Mouse (Mus musculus) forebrain, embryonic 11.5 days (tissue): ENCODE measurements around the gene Fam84b. TPM values are rescaled to one million over a fixed set of nuclear protein-coding genes. Genes with fewer than 3 reads are reported as not detected.

Experiments
- ATAC-seq: fragments of 200-750 bp; cut with Nextera tagmentation; replicated peaks from 2 replicates; pipeline ENCODE4 v1.8.0; 2017; ENCODE audit warnings: moderate TSS enrichment; ENCODE audit not compliant: low FRiP score
- DNase-seq: peaks from one replicate; pipeline ENCODE4 v3.0.0-alpha.2; 2017; ENCODE audit warnings: low spot score
- H3K27ac ChIP-seq: fragments of 300-500 bp; sonication (generic); 2 replicates; pipeline ENCODE4 v1.5.1; 2014; ENCODE audit warnings: low read depth, low read length
- H3K27me3 ChIP-seq: fragments of 300-500 bp; sonication (generic); 2 replicates; pipeline ENCODE4 v1.6.1; 2014; ENCODE audit warnings: mild to moderate bottlenecking, low read length, mixed read lengths; ENCODE audit not compliant: control insufficient read depth, insufficient read depth
- H3K36me3 ChIP-seq: fragments of 300-500 bp; sonication (generic); 2 replicates; pipeline ENCODE4 v1.6.1; 2014; ENCODE audit warnings: mild to moderate bottlenecking, low read length, moderate library complexity, mixed read lengths; ENCODE audit not compliant: control insufficient read depth, insufficient read depth
- H3K4me1 ChIP-seq: fragments of 300-500 bp; sonication (generic); replicated peaks from 2 replicates; pipeline ENCODE4 v1.6.1; 2014; ENCODE audit warnings: low read length, mixed read lengths; ENCODE audit not compliant: control insufficient read depth, insufficient read depth
- H3K4me2 ChIP-seq: fragments of 300-500 bp; sonication (generic); 2 replicates; pipeline ENCODE4 v1.6.1; 2014; ENCODE audit warnings: low read depth, mild to moderate bottlenecking, low read length, moderate library complexity, mixed read lengths; ENCODE audit not compliant: severe bottlenecking
- H3K4me3 ChIP-seq: fragments of 300-500 bp; sonication (generic); 2 replicates; pipeline ENCODE4 v1.5.1; 2014; ENCODE audit warnings: low read depth, low read length
- H3K9ac ChIP-seq: fragments of 300-500 bp; sonication (generic); 2 replicates; pipeline ENCODE4 v1.6.1; 2014; ENCODE audit warnings: low read length
- H3K9me3 ChIP-seq: fragments of 300-500 bp; sonication (generic); 2 replicates; pipeline ENCODE4 v1.6.1; 2016; ENCODE audit warnings: low read length, mixed read lengths; ENCODE audit not compliant: control insufficient read depth
- WGBS: fragments of 180-500 bp; shearing (Covaris S2); extraction: QIAGEN DNeasy Blood & Tissue Kit; methylation state at CpG from one replicate; pipeline ENCODE4 v1.1.7; 2014; 5-methylcytosine and 5-hydroxymethylcytosine counted together
- polyA plus RNA-seq: library from polyadenylated mRNA; unstranded; fragments of >200 nt; fragmentation: Nextera tagmentation; extraction: Ambion mirVana; gene quantifications from 2 replicates; pipeline ENCODE4 v1.2.1, GENCODE M21; 2014

The Fam84b gene
- polyA plus RNA-seq, 1 experiment from 2014 or later: 24.9 TPM

GRCm38 (mm10) chr15:60783761-60784160, 69.8 kb downstream of the Fam84b start:
- DNase-seq (no peak), ATAC-seq (no peak)

GRCm38 (mm10) chr15:60779531-60779973, 74.0 kb downstream of the Fam84b start:
- WGBS: 88% methylated on average over 1 of the region's 1 CpGs
- H3K4me2 ChIP-seq: no peak overlapping the region
- ATAC-seq (no peak), DNase-seq (no peak)
- no peaks in the 10 kb centered on the region for H3K27me3 ChIP-seq
- no peak overlapping the region for H3K9ac ChIP-seq
- H3K9me3 ChIP-seq: no peaks in the 10 kb centered on the region
- H3K4me1 ChIP-seq: no peaks in the 10 kb centered on the region
- H3K36me3 ChIP-seq: no peaks in the 10 kb centered on the region
- H3K27ac ChIP-seq: no peak overlapping the region
- no peak overlapping the region for H3K4me3 ChIP-seq

More at GRCm38 (mm10) chr15:60783761-60784160, 69.8 kb downstream of the Fam84b start:
- H3K9me3 ChIP-seq: no peaks in the 10 kb centered on the region
- H3K9ac ChIP-seq: no peak overlapping the region
- H3K4me2 ChIP-seq: no peak overlapping the region
- H3K27ac ChIP-seq: no peak overlapping the region
- WGBS: 82% methylated on average over 2 of the region's 2 CpGs
- H3K27me3 ChIP-seq: no peaks in the 10 kb centered on the region
- no peak overlapping the region for H3K4me3 ChIP-seq
- H3K36me3 ChIP-seq: no peaks in the 10 kb centered on the region
- no peaks in the 10 kb centered on the region for H3K4me1 ChIP-seq

GRCm38 (mm10) chr15:60779063-60779462, 74.5 kb downstream of the Fam84b start:
- Histone ChIP-seq H3K36me3 (no peaks in the 10 kb centered on the region), H3K9me3 (no peaks in the 10 kb centered on the region), H3K4me2 (no peak overlapping the region), H3K27ac (no peak overlapping the region), H3K4me1 (no peaks in the 10 kb centered on the region), H3K9ac (no peak overlapping the region), H3K4me3 (no peak overlapping the region), H3K27me3 (no peaks in the 10 kb centered on the region)
- ATAC-seq (no peak), DNase-seq (no peak)
- WGBS: 90% methylated on average over 4 of the region's 4 CpGs

Other genes starting within 250 kb of the Fam84b start
- gene A1bg, start 69.2 kb upstream of the Fam84b start, polyA plus RNA-seq: not detected in 2 replicates